Mouse (Mus musculus) right cerebral cortex, adult 2 months (tissue): Measurements from ENCODE around the gene Ttc7.
"Not testable (repeated sequence)": the region's sequence is repeated elsewhere in the genome, so short reads cannot be mapped to it uniquely, and the experiment has no call there.

Experiments
- DNase-seq, 2 experiments: peaks; one replicate each; pipeline ENCODE4 v3.0.0; 2021 to 2022; ENCODE audit warnings: low spot score in 2 of 2

The Ttc7 gene

DNA sequence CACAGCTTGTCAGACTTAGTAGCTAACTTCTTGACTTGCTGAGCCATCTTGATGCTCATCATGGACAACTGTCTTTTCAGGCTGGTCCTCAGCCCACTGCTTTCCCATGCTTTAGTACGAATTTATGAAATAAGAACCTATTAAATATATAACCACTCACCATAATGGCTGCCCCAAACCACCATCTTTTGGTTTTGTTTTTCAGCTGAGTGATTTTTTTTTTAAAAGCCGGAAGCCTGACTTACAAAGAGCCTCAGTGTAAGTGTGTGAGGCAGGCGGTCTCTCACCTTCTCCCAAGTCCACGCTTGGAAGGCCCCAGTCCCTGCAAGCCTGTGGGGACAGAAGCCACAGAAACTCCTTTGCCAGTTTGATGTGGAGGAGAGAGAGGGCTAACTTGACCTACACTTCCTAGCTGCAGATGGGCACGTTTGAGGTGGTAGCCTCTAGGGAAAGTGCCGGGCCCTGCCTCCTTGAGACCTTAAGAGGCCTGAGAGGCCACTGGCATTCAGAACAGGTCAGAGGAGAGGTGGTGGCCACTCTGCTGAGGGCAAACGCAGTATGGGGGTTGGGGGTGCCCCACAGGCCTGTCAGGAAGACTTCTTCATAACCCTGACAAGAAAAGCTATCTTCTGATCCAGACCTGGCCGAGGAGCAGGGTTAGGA, 3.9 kb downstream of the Ttc7 start:
- DNase-seq: no peak

DNA sequence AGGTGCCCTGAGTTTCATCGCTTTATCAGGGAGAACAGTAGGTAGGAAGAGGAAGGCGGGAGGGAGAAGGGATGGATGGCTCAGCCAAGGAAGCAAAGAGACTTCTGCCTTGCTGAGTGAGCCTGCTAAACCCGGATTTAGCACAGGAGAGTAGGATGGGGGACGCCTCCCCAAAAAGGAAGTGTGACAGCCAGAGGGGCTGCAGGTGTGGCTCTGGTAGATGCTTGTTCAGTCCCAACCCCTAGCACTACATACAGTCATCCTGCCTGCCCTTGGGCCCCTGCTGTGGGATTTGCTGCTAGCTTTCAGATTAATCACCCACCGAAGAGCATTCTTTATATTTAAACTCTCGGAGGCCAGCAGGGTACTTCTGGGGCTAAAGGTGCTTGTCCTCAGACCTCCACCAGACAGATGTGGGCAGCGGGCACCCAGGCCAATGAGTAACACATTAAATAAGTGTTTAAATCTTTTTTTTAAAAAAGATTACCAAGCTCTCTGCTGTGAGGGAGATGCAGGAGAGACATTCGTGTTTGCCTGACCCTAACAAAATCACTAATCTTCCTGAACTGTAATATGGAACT, 4.6 kb downstream of the Ttc7 start:
- DNase-seq: no peak

DNA sequence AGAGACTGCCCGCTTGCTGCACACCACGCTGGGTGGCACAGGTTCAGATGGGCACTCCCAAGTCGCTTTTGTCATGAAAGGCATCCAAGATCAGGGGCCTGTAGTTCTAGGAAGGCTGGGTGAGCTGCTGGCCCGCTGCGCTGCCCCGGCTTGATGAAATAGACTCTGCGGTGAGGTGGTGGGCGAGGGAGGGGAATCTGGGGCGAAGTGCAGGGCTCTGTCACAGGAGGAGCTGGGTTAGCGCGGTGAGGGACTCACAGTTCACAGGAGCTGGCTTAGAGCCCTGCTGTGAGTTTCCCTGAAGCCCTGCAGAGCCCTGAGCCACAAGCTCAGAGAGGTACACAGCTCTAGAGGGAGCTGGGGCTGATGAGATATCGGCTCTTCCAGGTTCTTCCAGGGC, 5.4 kb downstream of the Ttc7 start:
- no peak for DNase-seq

GRCm38 (mm10) chr17:87289367-87289766, 6.7 kb downstream of the Ttc7 start:
- DNase-seq: no peak

- no peak for DNase-seq
These were observed 8.4 kb downstream of the Ttc7 start for GRCm38 (mm10) chr17:87291037-87291436.

GRCm38 (mm10) chr17:87291782-87292181, 9.1 kb downstream of the Ttc7 start:
- DNase-seq: no peak

DNA sequence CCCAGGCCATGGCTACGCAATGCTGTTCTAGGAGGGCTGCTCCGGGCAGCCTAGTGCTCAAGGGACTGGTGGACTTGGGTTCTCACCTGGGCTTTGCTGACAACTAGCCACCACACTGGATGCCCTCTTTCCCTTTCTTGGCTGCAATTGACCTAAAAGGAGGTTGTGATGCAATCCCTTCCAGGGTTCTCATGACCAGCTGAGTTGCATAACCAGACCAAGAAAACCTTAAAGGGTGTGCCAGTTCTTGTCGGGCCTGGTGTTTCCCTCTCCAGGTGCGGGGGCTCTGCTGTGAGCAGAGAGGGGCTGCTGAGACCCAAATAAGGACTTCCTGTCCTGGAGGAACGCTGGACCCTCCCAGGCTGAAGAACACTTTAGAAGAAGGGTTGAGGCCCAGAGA, 10.4 kb downstream of the Ttc7 start:
- no peak for DNase-seq

DNA sequence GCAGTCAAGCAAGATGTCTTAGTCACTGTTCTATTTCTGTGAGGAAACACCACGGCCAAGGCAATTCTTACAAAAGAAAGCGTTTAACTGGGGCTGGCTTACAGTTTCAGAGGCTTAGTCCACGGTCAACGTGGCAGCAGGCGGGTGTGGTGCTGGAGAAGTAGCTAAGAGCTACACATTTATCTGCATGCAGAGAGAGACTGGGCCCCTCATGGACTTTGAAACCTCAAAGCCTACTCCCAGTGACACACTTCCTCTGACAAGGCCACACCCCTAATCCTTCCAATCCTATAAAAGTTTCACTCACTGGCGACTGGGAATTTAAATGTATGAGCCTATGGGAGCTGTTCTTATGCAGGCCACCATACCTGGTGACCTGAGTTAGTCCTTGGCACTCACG, 13.1 kb downstream of the Ttc7 start:
- DNase-seq: no peak

- not testable (repeated sequence) for DNase-seq
These were observed 14.0 kb downstream of the Ttc7 start for GRCm38 (mm10) chr17:87296701-87297100.

- DNase-seq: no peak
These were observed 16.3 kb downstream of the Ttc7 start for GRCm38 (mm10) chr17:87298944-87299343.

DNA sequence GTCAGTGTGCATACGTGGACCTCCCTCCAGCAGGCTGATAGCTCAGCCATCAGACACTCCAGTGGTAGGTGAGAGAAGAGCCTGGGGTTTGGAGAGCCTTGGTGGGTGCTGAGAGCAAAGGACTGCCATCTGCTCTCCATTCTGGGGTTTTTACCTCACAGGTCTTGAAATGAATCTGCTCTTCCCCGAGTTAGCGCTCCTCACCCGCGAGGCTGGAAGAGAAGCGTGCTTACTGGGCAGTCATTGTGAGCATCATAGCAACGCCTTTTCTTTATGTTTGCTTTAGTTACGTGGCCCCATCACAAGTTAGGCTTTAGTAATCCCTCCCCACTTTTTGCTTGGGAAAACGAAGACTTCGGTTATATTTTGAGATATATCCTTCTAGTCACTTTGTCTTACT, 17.7 kb downstream of the Ttc7 start:
- DNase-seq: no peak

DNA sequence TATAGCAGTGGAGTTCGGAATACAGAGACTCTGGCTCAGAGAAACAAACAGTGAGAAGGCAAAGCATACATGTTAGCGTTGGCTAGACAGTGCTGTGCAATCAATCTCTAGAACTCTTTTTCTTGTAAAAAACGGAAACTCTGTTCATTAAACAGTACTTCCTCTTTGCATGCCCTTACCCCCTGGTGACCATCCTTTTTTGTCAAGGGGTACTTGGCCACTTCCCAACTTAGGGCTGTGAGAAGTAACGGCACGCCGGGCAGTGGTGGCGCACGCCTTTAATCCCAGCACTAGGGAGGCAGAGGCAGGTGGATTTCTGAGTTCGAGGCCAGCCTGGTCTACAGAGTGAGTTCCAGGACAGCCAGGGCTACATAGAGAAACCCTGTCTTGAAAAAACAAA, 18.9 kb downstream of the Ttc7 start:
- not testable (repeated sequence) for DNase-seq

- no peak for DNase-seq
These were observed 19.5 kb downstream of the Ttc7 start for GRCm38 (mm10) chr17:87302014-87302794.

GRCm38 (mm10) chr17:87304151-87304894, 21.6 kb downstream of the Ttc7 start:
- no peak for DNase-seq

GRCm38 (mm10) chr17:87305065-87305464, 22.4 kb downstream of the Ttc7 start:
- no peak for DNase-seq

DNA sequence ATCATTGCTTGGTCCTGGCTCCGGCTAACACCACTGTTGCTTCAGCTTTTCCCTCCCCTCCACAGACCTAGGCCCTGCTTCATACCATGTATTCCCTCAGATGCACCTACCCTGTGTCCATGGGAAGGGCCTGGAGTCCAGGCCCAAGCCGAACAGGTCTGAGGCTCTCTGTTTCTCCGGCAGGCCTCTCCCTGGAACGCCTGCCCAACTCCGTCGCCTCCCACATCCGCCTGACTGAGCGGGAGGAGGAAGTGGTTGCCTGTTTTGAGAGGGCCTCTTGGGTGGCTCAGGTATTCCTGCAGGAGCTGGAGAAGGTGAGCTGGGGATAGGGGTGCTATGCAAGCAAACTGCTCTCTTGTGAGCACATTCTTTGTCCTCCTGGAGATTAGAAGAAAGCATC, 24.1 kb downstream of the Ttc7 start:
- no peak for DNase-seq

DNA sequence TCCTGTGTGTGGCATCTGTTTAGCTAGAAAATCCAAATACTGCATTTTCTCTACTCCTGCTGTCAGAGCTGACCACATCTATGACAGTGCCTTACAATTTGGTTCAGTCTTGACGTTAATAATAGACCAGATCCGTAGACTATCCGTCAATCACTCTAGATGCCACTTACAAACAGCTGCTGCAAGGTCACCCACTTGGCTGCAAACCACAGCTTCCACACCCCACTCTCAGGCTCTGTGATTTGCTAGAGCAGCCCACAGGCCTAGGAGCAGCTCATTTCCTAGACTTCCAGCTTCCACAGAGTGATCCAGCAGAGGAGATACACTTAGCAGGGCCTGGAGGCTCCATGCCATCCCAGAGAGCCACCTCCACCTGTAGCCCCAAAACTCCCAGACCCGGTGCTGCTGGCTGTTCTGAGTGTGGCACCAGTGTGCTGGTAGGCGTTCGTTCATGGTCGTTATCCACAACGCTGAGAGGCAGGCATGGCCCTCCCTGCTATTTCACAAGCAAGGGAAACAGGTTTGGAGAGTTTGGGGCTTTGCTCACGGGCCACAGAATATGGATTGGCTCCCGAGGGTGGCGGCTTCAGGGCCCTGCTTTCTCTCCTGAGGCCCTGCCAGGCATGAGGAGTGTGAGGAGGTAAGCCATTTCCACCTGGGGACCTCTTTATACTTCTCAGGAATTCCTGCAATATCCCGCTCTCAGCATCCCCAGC, 26.5 kb downstream of the Ttc7 start:
- no peak for DNase-seq

GRCm38 (mm10) chr17:87310497-87310896, 27.8 kb downstream of the Ttc7 start:
- no peak for DNase-seq

DNA sequence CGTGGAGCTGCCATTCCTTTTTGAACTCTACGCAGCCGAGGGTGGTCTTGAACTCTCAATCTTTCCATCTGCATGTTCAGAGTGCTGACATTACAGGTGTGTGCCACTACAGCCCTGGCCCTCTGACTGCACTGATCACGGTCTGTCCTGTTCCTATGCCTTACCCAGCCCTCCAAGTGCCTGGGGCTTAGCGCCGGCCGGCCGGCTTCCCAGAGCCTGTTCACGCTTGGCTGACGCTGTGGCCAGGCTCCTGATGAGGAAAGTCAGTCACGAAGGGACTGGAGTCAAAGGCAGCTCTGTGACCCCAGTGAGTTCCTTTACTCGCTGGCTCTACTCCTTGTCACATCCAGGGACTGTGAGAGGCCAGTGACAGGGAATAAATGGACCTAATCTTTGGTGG, 29.7 kb downstream of the Ttc7 start:
- no peak for DNase-seq

DNA sequence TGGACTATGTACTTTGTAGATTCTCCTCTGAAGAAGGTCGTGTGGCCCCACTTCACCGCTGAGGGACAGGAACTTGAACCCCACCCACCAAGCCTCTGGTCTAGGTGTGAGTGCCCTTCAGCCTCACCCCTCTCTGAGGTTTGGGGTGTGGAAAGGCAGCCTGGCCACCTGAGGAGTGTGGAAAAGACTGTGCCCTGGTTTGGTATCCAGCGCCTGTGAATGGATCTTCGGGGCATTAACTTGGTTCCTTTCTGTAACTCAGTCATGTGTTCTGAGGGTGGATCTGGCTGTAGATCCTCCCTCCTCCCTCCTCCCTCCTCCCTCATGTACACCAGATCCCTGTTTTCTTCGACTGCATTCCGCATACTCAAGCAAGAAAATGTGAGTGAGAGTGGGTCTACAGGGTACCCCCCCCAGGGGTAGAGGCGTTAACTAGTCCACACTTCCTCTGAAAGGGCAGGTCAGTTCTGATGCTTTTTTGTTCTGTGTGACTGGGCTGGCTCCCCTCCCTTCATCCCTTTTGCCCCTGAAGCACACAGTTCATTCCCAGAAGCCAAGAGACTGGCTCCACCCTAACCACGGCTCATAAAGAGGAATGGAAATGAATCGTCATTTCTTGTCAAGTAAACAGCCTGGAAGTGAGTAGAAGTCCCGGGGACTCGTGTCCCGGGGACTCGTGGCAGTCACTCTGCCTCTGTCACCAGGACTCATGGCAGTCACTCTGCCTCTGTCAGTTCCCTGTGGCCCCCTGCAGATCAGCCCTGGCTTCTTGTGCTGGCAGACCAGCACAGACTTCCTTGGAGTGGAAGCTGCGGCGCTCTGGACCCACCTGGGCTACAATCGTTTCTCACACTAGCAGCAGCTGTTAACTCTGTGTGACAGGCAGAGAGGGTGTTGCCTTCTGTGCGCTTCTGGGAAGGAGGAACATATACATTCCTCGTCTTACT, 30.5 kb downstream of the Ttc7 start:
- no peak for DNase-seq

- DNase-seq: no peak
These were observed 31.4 kb downstream of the Ttc7 start for GRCm38 (mm10) chr17:87314121-87314520.
